Mouse (Mus musculus) liver, embryonic 16.5 days (tissue): ENCODE measurements around the gene Add3. TPM values are rescaled to one million over a fixed set of nuclear protein-coding genes. Genes with fewer than 3 reads are reported as not detected.

Experiments used
- ATAC-seq: fragments of 200-750 bp; cut with Nextera tagmentation; 2 replicates; pipeline ENCODE4 v1.8.0; 2017; ENCODE audit warnings: low read depth, mild to moderate bottlenecking, moderate number of reproducible peaks, moderate library complexity
- H3K27ac ChIP-seq: fragments of 300-500 bp; sonication (generic); 2 replicates; pipeline ENCODE4 v1.5.1; 2014; ENCODE audit warnings: mild to moderate bottlenecking, low read length
- H3K27me3 ChIP-seq: fragments of 300-500 bp; sonication (generic); 2 replicates; pipeline ENCODE4 v1.6.1; 2014; ENCODE audit warnings: low read depth, low read length, mixed read lengths; ENCODE audit not compliant: control insufficient read depth, insufficient read depth
- H3K36me3 ChIP-seq: fragments of 300-500 bp; sonication (generic); 2 replicates; pipeline ENCODE4 v1.6.1; 2014; ENCODE audit warnings: mild to moderate bottlenecking; ENCODE audit not compliant: control insufficient read depth, insufficient read depth
- H3K4me1 ChIP-seq: fragments of 300-500 bp; sonication (generic); 2 replicates; pipeline ENCODE4 v1.6.1; 2014; ENCODE audit warnings: low read depth, low read length, mixed read lengths; ENCODE audit not compliant: control insufficient read depth
- H3K4me2 ChIP-seq: fragments of 300-500 bp; sonication (generic); 2 replicates; pipeline ENCODE4 v1.6.1; 2014; ENCODE audit warnings: low read depth, low read length, mixed read lengths
- H3K4me3 ChIP-seq: fragments of 300-500 bp; sonication (generic); 2 replicates; pipeline ENCODE4 v1.5.1; 2014; ENCODE audit warnings: low read depth, mild to moderate bottlenecking, low read length
- H3K9ac ChIP-seq: fragments of 300-500 bp; sonication (generic); 2 replicates; pipeline ENCODE4 v1.6.1; 2014; ENCODE audit warnings: low read depth, low read length
- H3K9me3 ChIP-seq: fragments of 300-500 bp; sonication (generic); replicated peaks from 2 replicates; pipeline ENCODE4 v1.6.1; 2016; ENCODE audit warnings: low read length; ENCODE audit not compliant: control insufficient read depth
- WGBS: fragments of 180-500 bp; shearing (Covaris S2); extraction: QIAGEN DNeasy Blood & Tissue Kit; methylation state at CpG from one replicate; pipeline ENCODE4 v1.1.7; 2014; ENCODE audit not compliant: insufficient replicate concordance; 5-methylcytosine and 5-hydroxymethylcytosine counted together
- polyA plus RNA-seq: library from polyadenylated mRNA; unstranded; fragments of >200 nt; fragmentation: Nextera tagmentation; extraction: Ambion mirVana; gene quantifications from 2 replicates; pipeline ENCODE4 v1.2.1, GENCODE M21; 2015

Add3 gene
- polyA plus RNA-seq, 1 experiment from 2014 or later = 28.4 TPM

GRCm38 (mm10) chr19:53156361-53156760, 16.1 kb downstream of the Add3 start:
- Histone ChIP-seq H3K9me3 (no peaks in the 10 kb centered on the region), H3K9ac (no peak overlapping the region), H3K4me3 (no peak overlapping the region), H3K4me1 (no peaks in the 10 kb centered on the region; the same call in 1 of the 2 replicates), H3K36me3 (no peaks in the 10 kb centered on the region), H3K27me3 (no peaks in the 10 kb centered on the region), H3K4me2 (no peak overlapping the region), H3K27ac (no peak overlapping the region)
- ATAC-seq = no peak
- WGBS = 54% methylated on average over 3 of the region's 3 CpGs

GRCm38 (mm10) chr19:53157176-53157575, 16.9 kb downstream of the Add3 start:
- WGBS = 53% methylated on average over 5 of the region's 5 CpGs
- ATAC-seq = no peak

GRCm38 (mm10) chr19:53159351-53159750, 19.1 kb downstream of the Add3 start:
- Histone ChIP-seq H3K36me3 (no peaks in the 10 kb centered on the region), H3K4me2 (no peak overlapping the region), H3K27ac (no peak overlapping the region), H3K9me3 (no peaks in the 10 kb centered on the region), H3K4me3 (no peak overlapping the region), H3K4me1 (no peaks in the 10 kb centered on the region), H3K27me3 (no peaks in the 10 kb centered on the region), H3K9ac (no peak overlapping the region)
- WGBS = 68% methylated on average over 7 of the region's 7 CpGs
- no peak for ATAC-seq

More at GRCm38 (mm10) chr19:53157176-53157575, 16.9 kb downstream of the Add3 start:
- Histone ChIP-seq H3K9ac (no peak overlapping the region), H3K9me3 (no peaks in the 10 kb centered on the region), H3K27ac (no peak overlapping the region), H3K4me2 (no peak overlapping the region), H3K4me1 (no peaks in the 10 kb centered on the region; the same call in 1 of the 2 replicates), H3K4me3 (no peak overlapping the region), H3K36me3 (no peaks in the 10 kb centered on the region), H3K27me3 (no peaks in the 10 kb centered on the region)

GRCm38 (mm10) chr19:53162927-53163326, 22.7 kb downstream of the Add3 start:
- Histone ChIP-seq H3K4me1 (no peaks in the 10 kb centered on the region; the same call in 1 of the 2 replicates), H3K27me3 (no peaks in the 10 kb centered on the region), H3K4me3 (no peak overlapping the region), H3K9ac (no peak overlapping the region), H3K27ac (no peak overlapping the region), H3K9me3 (no peaks in the 10 kb centered on the region), H3K36me3 (no peaks in the 10 kb centered on the region), H3K4me2 (no peak overlapping the region)
- no peak for ATAC-seq
- 56% methylated on average over 6 of the region's 6 CpGs for WGBS

- H3K4me3 ChIP-seq = no peak overlapping the region
- no peaks in the 10 kb centered on the region for H3K9me3 ChIP-seq
- H3K4me1 ChIP-seq = no peaks in the 10 kb centered on the region; the same call in 1 of the 2 replicates
- H3K36me3 ChIP-seq = no peaks in the 10 kb centered on the region
- H3K9ac ChIP-seq = no peak overlapping the region
- no peaks in the 10 kb centered on the region for H3K27me3 ChIP-seq
- ATAC-seq = no peak
- 82% methylated on average over 7 of the region's 7 CpGs for WGBS
- H3K4me2 ChIP-seq = no peak overlapping the region
- H3K27ac ChIP-seq = no peak overlapping the region
Observed at GRCm38 (mm10) chr19:53164645-53165044, 24.4 kb downstream of the Add3 start.

GRCm38 (mm10) chr19:53165305-53166240, 25.3 kb downstream of the Add3 start:
- Histone ChIP-seq H3K27ac (no peak overlapping the region), H3K9me3 (no peaks in the 10 kb centered on the region), H3K27me3 (no peaks in the 10 kb centered on the region), H3K36me3 (no peaks in the 10 kb centered on the region), H3K9ac (no peak overlapping the region), H3K4me3 (no peak overlapping the region), H3K4me2 (no peak overlapping the region), H3K4me1 (no peaks in the 10 kb centered on the region; the same call in 1 of the 2 replicates)
- no peak for ATAC-seq
- WGBS = 54% methylated on average over 4 of the region's 4 CpGs

GRCm38 (mm10) chr19:53166367-53166766, 26.1 kb downstream of the Add3 start:
- no peak overlapping the region for H3K4me2 ChIP-seq
- no peaks in the 10 kb centered on the region for H3K36me3 ChIP-seq
- no peaks in the 10 kb centered on the region; the same call in 1 of the 2 replicates for H3K4me1 ChIP-seq
- no peaks in the 10 kb centered on the region for H3K27me3 ChIP-seq
- ATAC-seq = no peak
- 82% methylated on average over 10 of the region's 10 CpGs for WGBS
- H3K9ac ChIP-seq = no peak overlapping the region
- H3K27ac ChIP-seq = no peak overlapping the region
- no peak overlapping the region for H3K4me3 ChIP-seq
- H3K9me3 ChIP-seq = no peaks in the 10 kb centered on the region

GRCm38 (mm10) chr19:53168576-53168975, 28.3 kb downstream of the Add3 start:
- H3K4me1 ChIP-seq = no peaks in the 10 kb centered on the region; the same call in 1 of the 2 replicates
- ATAC-seq = no peak

GRCm38 (mm10) chr19:53170651-53171050, 30.4 kb downstream of the Add3 start:
- no peak overlapping the region for H3K9ac ChIP-seq
- no peaks in the 10 kb centered on the region for H3K36me3 ChIP-seq
- H3K27ac ChIP-seq = no peak overlapping the region
- H3K9me3 ChIP-seq = no peaks in the 10 kb centered on the region
- 52% methylated on average over 5 of the region's 5 CpGs for WGBS
- no peaks in the 10 kb centered on the region for H3K27me3 ChIP-seq
- no peaks in the 10 kb centered on the region; the same call in 1 of the 2 replicates for H3K4me1 ChIP-seq
- no peak overlapping the region for H3K4me3 ChIP-seq
- no peak for ATAC-seq
- no peak overlapping the region for H3K4me2 ChIP-seq

More at GRCm38 (mm10) chr19:53168576-53168975, 28.3 kb downstream of the Add3 start:
- no peak overlapping the region for H3K27ac ChIP-seq
- H3K36me3 ChIP-seq = no peaks in the 10 kb centered on the region
- H3K27me3 ChIP-seq = no peaks in the 10 kb centered on the region
- WGBS = 72% methylated on average over 5 of the region's 5 CpGs
- no peak overlapping the region for H3K9ac ChIP-seq
- no peak overlapping the region for H3K4me3 ChIP-seq
- H3K4me2 ChIP-seq = no peak overlapping the region
- H3K9me3 ChIP-seq = no peaks in the 10 kb centered on the region
